Mouse (Mus musculus) MEL (cell line): ENCODE results near the gene Rcsd1.

Experiments
- MXI1 ChIP-seq: IDR thresholded peaks from 2 replicates; pipeline ENCODE4 v1.6.1; 2011; ENCODE audit warnings: mild to moderate bottlenecking, low read depth, low read length, improper control_type of control experiment
- RCOR1 ChIP-seq: IDR thresholded peaks from 2 replicates; pipeline ENCODE4 v1.6.1; 2012; ENCODE audit warnings: low read depth, mild to moderate bottlenecking, inconsistent platforms, low read length, improper control_type of control experiment

- TF ChIP-seq MXI1 (no peak), RCOR1 (no peak)
These were observed 54.5 kb downstream of the Rcsd1 start for GRCm38 (mm10) chr1:165655022-165655421.
